Mouse (Mus musculus): ENCODE results near the gene Ltbp4.

DNA sequence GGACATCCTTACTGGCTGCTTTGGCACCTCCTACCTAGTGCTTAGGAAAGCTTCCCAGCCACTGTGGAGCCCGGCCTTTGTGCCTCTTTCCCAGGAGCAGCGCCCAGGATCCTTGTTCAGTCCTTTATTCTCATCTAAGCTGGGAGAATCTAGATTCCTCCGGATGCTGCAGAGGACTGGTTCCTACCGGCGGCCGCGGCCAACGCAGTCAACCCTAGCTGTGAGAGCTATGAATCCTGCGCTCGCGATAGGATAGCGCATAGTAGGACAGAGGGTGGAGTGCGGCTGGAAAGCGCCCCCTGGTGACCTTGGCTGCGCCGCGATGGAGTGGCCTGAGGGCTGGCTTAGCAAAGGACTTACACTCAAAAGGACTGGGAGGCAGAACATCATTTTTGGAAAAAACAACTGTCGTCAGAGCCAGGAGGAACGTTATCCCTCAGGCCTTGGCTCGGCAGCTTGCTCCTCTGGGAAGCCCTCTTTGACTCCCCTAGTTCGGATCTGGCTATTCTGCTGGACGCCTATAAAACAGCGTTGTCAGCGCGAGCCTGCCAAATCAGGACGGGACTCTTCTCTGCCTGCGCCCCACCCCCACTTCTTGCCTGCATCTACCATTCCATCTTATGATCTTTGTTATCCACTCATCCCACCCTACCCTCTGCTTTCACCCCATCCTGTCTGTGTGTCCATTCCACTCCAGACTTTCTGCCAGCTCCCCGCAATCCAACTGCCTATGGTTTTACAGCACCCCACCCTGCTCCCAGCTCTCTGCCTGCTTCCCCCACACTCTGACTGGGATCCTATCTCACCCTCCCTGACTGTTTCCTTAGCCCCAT is 52.4 kb downstream of the Ltbp4 start:
- TF ChIP-seq POLR2A (IDR thresholded peaks at IDR 0.05; ENCODE audit: low read depth, low read length) (no peak), NRF1 (IDR thresholded peaks at IDR 0.05; ENCODE audit: low read depth, low read length) (no peak), RAD21 (IDR thresholded peaks at IDR 0.05; ENCODE audit: low read depth, low read length) (no peak), CTCF (conservative IDR thresholded peaks at IDR 0.05 in 1 of 2, IDR thresholded peaks at IDR 0.05 in 1 of 2; ENCODE audit: low read depth in 2 of 2, low read length in 2 of 2) (peak in 1 of 2 experiments; percentile 11; a peak in 2 of 4 replicates), UBTF (IDR thresholded peaks at IDR 0.05; ENCODE audit: low read depth, low read length) (no peak), USF1 (IDR thresholded peaks at IDR 0.05; ENCODE audit: low read depth, low read length) (no peak), EP300 (IDR thresholded peaks at IDR 0.05; ENCODE audit: low read length) (no peak)
